Mouse (Mus musculus) intestine, embryonic 14.5 days (tissue): ENCODE data around the gene Pkdcc. TPM values are rescaled to one million over a fixed set of nuclear protein-coding genes. Genes with fewer than 3 reads are reported as not detected.

Experiments
- ATAC-seq: fragments of 200-750 bp; cut with Nextera tagmentation; replicated peaks from 2 replicates; pipeline ENCODE4 v1.8.0; 2017; ENCODE audit warnings: low read depth, moderate number of reproducible peaks, moderate TSS enrichment, moderate library complexity; ENCODE audit not compliant: low FRiP score, low TSS enrichment
- DNase-seq: peaks from one replicate; pipeline ENCODE4 v3.0.0-alpha.2; 2018; ENCODE audit warnings: low spot score
- H3K27ac ChIP-seq: fragments of 300-500 bp; sonication (generic); 2 replicates; pipeline ENCODE4 v1.5.1; 2014; ENCODE audit warnings: low read depth, mild to moderate bottlenecking, control low read depth
- H3K27me3 ChIP-seq: fragments of 300-500 bp; sonication (generic); replicated peaks from 2 replicates; pipeline ENCODE4 v1.6.1; 2014; ENCODE audit warnings: low read length, control low read depth; ENCODE audit not compliant: control insufficient read depth, insufficient read depth
- H3K36me3 ChIP-seq: fragments of 300-500 bp; sonication (generic); 2 replicates; pipeline ENCODE4 v1.6.1; 2014; ENCODE audit warnings: low read length, control low read depth; ENCODE audit not compliant: control insufficient read depth, insufficient read depth
- H3K4me1 ChIP-seq: fragments of 300-500 bp; sonication (generic); replicated peaks from 2 replicates; pipeline ENCODE4 v1.6.1; 2014; ENCODE audit warnings: low read length, control low read depth, mixed read lengths; ENCODE audit not compliant: control insufficient read depth, insufficient read depth
- H3K4me2 ChIP-seq: fragments of 300-500 bp; sonication (generic); 2 replicates; pipeline ENCODE4 v1.6.1; 2014; ENCODE audit warnings: low read length
- H3K4me3 ChIP-seq: fragments of 300-500 bp; sonication (generic); 2 replicates; pipeline ENCODE4 v1.5.1; 2014; ENCODE audit warnings: low read depth, low read length, control low read depth, mixed read lengths
- H3K9ac ChIP-seq: fragments of 300-500 bp; sonication (generic); 2 replicates; pipeline ENCODE4 v1.6.1; 2014; ENCODE audit warnings: mild to moderate bottlenecking, low read length
- H3K9me3 ChIP-seq: fragments of 300-500 bp; sonication (generic); 2 replicates; pipeline ENCODE4 v1.6.1; 2016; ENCODE audit warnings: low read length, control low read depth; ENCODE audit not compliant: control insufficient read depth
- WGBS: fragments of 180-500 bp; shearing (Covaris S2); extraction: QIAGEN DNeasy Blood & Tissue Kit; methylation state at CpG from one replicate; pipeline ENCODE4 v1.1.7; 2014; 5-methylcytosine and 5-hydroxymethylcytosine counted together
- polyA plus RNA-seq: library from polyadenylated mRNA; unstranded; fragments of >200 nt; fragmentation: Nextera tagmentation; extraction: Ambion mirVana; gene quantifications from 2 replicates; pipeline ENCODE4 v1.2.1, GENCODE M21; 2014

Pkdcc gene
- 33.3 and 44.2 TPM in 2 replicates for polyA plus RNA-seq

- 1% methylated on average over 40 of the region's 105 CpGs for WGBS
- H3K4me3 ChIP-seq, result peak within 1 kb of the TSS; percentile 89
- peak within 1 kb of the TSS; percentile 89 for H3K4me2 ChIP-seq
- peaks cover 47% of the 10 kb centered on the region for H3K4me1 ChIP-seq
- H3K27me3 ChIP-seq, result no peaks in the 10 kb centered on the region
- DNase-seq (peak; percentile 89), ATAC-seq (peak; percentile 91)
- H3K27ac ChIP-seq, result peak within 1 kb of the TSS; percentile 84
- peak within 1 kb of the TSS; percentile 98 for H3K9ac ChIP-seq
- no peaks in the 10 kb centered on the region for H3K36me3 ChIP-seq
- no peaks in the 10 kb centered on the region for H3K9me3 ChIP-seq
Measured at GRCm38 (mm10) chr17:83214674-83215528, at the start of gene Pkdcc. Gene Pkdcc (plus strand): TSS chr17:83215292.

GRCm38 (mm10) chr17:83166195-83166594 lies 48.9 kb upstream of the Pkdcc start:
- H3K27me3 ChIP-seq, result 0 out of 2 replicates have a peak, but pooled peaks cover 3% of the 10 kb centered on the region
- H3K27ac ChIP-seq, result no peak overlapping the region
- H3K9me3 ChIP-seq, result no peaks in the 10 kb centered on the region
- H3K9ac ChIP-seq, result no peak overlapping the region
- DNase-seq (no peak), ATAC-seq (no peak; the same call in 1 of the 2 replicates)
- H3K4me1 ChIP-seq, result peaks cover 22% of the 10 kb centered on the region
- 62% methylated on average over 5 of the region's 5 CpGs for WGBS
- no peaks in the 10 kb centered on the region for H3K36me3 ChIP-seq
- no peak overlapping the region for H3K4me3 ChIP-seq
- H3K4me2 ChIP-seq, result no peak overlapping the region

DNA sequence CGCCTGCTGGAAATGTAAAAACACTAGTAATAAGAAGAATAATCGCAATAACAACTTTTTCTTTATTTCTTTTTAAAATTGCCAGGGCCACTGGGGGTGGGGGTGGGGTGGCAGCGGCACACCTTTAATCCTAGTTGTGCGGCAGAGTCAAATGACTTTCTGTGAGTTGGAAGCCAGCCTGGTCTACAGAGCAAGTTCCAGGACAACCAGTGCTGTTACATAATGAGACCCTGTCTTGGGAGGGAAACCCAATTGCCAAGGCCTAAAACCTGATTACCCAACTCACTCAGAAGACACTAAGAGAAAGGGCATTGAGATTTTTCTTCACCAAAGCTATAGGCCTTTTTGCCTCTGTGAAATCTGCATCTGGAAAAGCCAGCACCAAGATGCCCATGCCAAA lies 38.9 kb upstream of the Pkdcc start:
- ATAC-seq, result no peak
- H3K27me3 ChIP-seq, result no peaks in the 10 kb centered on the region
- no peak overlapping the region for H3K27ac ChIP-seq
- no peaks in the 10 kb centered on the region for H3K36me3 ChIP-seq
- no peak overlapping the region for H3K9ac ChIP-seq
- H3K4me2 ChIP-seq, result no peak overlapping the region
- DNase-seq, result no peak
- H3K4me1 ChIP-seq, result peaks cover 10% of the 10 kb centered on the region; the same call in 1 of the 2 replicates
- H3K9me3 ChIP-seq, result 0 out of 2 replicates have a peak, but pooled peaks cover 4% of the 10 kb centered on the region
- no peak overlapping the region for H3K4me3 ChIP-seq
- 82% methylated on average over 4 of the region's 4 CpGs for WGBS

DNA sequence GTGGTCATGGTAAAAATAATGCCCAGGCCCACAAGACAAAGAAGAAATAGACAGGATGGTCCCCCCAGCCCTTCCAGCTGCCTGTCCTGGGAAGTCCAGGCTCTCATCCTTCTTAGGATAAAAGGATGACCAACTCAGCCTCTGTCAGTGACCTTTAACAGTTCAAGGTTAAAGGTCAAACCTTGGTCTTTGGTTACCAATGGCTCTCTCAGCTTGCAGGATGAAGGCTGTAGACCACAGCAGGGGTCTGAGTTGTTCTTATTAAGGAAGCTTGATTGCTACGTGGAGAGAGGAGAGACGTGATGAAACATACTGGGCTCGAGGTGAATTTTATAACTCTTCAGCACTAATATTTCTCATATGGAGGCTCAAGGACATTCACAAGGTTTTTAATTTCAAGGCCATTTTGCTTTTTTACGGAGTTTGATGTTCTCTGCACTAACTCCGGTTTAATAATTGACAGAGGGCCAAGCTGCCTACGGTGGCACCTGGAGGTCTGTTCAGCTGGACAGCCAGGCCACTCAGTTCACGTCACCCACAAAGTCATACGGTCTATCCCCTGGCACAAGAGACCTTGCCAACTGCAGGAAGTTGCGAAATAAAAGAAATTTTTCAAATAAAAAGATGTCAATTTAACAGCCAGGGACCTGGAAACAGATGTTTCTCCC lies 36.5 kb upstream of the Pkdcc start:
- Histone ChIP-seq H3K36me3 (no peaks in the 10 kb centered on the region), H3K4me3 (no peak overlapping the region), H3K4me1 (peaks cover 14% of the 10 kb centered on the region; the same call in 1 of the 2 replicates), H3K4me2 (no peak overlapping the region), H3K27ac (no peak overlapping the region), H3K27me3 (no peaks in the 10 kb centered on the region), H3K9ac (no peak overlapping the region), H3K9me3 (no peaks in the 10 kb centered on the region)
- WGBS, result 59% methylated on average over 9 of the region's 9 CpGs
- ATAC-seq, result no peak
- no peak for DNase-seq

GRCm38 (mm10) chr17:83179151-83179531 lies 36.0 kb upstream of the Pkdcc start:
- Histone ChIP-seq H3K4me1 (peaks cover 14% of the 10 kb centered on the region; the same call in 1 of the 2 replicates), H3K4me3 (no peak overlapping the region), H3K9ac (no peak overlapping the region), H3K27me3 (no peaks in the 10 kb centered on the region), H3K27ac (no peak overlapping the region), H3K9me3 (no peaks in the 10 kb centered on the region), H3K4me2 (no peak overlapping the region), H3K36me3 (no peaks in the 10 kb centered on the region)
- WGBS, result 55% methylated on average over 6 of the region's 6 CpGs
- ATAC-seq (no peak), DNase-seq (no peak)

GRCm38 (mm10) chr17:83179569-83179968 lies 35.5 kb upstream of the Pkdcc start:
- no peak for ATAC-seq
- no peaks in the 10 kb centered on the region for H3K9me3 ChIP-seq
- no peak overlapping the region for H3K4me3 ChIP-seq
- H3K9ac ChIP-seq, result no peak overlapping the region
- 75% methylated on average over 4 of the region's 4 CpGs for WGBS
- H3K4me2 ChIP-seq, result no peak overlapping the region
- peaks cover 14% of the 10 kb centered on the region; the same call in 1 of the 2 replicates for H3K4me1 ChIP-seq
- no peaks in the 10 kb centered on the region for H3K36me3 ChIP-seq
- no peak overlapping the region for H3K27ac ChIP-seq
- no peak for DNase-seq
- no peaks in the 10 kb centered on the region for H3K27me3 ChIP-seq

GRCm38 (mm10) chr17:83181086-83181485 lies 34.0 kb upstream of the Pkdcc start:
- Histone ChIP-seq H3K9ac (no peak overlapping the region), H3K4me2 (no peak overlapping the region), H3K9me3 (no peaks in the 10 kb centered on the region), H3K27me3 (no peaks in the 10 kb centered on the region), H3K4me3 (no peak overlapping the region), H3K4me1 (peaks cover 9% of the 10 kb centered on the region; the same call in 1 of the 2 replicates), H3K36me3 (no peaks in the 10 kb centered on the region), H3K27ac (no peak overlapping the region)
- ATAC-seq, result no peak
- DNase-seq, result no peak
- 73% methylated on average over 7 of the region's 7 CpGs for WGBS

DNA sequence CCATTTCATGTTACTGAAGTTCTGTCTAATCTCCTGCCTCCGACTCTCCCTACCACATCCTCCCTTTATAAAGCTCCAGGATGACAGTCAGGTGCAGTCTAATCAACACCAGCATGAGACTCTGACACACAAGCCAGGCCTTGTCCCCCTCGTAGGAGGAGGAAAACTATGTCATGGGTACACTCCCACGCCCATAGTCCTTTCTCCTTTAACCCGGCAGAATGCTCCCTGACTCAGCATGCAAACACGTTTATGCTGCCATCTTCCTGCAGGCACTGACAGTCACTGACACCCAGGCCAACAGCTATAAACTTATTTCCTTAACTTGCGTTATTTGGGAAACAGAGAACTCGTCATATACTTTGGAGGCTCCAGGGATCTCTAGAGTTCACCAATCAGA lies 33.5 kb upstream of the Pkdcc start:
- H3K27me3 ChIP-seq, result no peaks in the 10 kb centered on the region
- no peak overlapping the region for H3K27ac ChIP-seq
- H3K9me3 ChIP-seq, result no peaks in the 10 kb centered on the region
- H3K4me2 ChIP-seq, result no peak overlapping the region
- H3K9ac ChIP-seq, result no peak overlapping the region
- DNase-seq, result no peak
- WGBS, result 56% methylated on average over 7 of the region's 7 CpGs
- peaks cover 9% of the 10 kb centered on the region; the same call in 1 of the 2 replicates for H3K4me1 ChIP-seq
- ATAC-seq, result peak; percentile 38; the same call in 1 of the 2 replicates
- H3K4me3 ChIP-seq, result no peak overlapping the region
- H3K36me3 ChIP-seq, result no peaks in the 10 kb centered on the region
